Mouse (Mus musculus) brain, embryonic 14.5 days (tissue): ENCODE results near the gene Efhd1.

Source experiments
- CTCF ChIP-seq: fragments of 200-500 bp; IDR thresholded peaks from 2 replicates; pipeline ENCODE4 v1.5.1; 2012; ENCODE audit warnings: inconsistent platforms, mild to moderate bottlenecking, moderate library complexity, borderline replicate concordance; ENCODE audit not compliant: insufficient read depth, insufficient read length; ENCODE audit errors: extremely low read depth
- POLR2A ChIP-seq: fragments of 200-500 bp; IDR thresholded peaks from 2 replicates; pipeline ENCODE4 v1.6.1; 2012; ENCODE audit warnings: mild to moderate bottlenecking, inconsistent platforms, borderline replicate concordance; ENCODE audit not compliant: poor library complexity, insufficient read depth, insufficient read length, severe bottlenecking; ENCODE audit errors: extremely low read depth

GRCm38 (mm10) chr1:87292420-87293190 lies 28.4 kb downstream of the Efhd1 start:
- TF ChIP-seq CTCF (peak; percentile 61; the same call in 1 of the 2 replicates), POLR2A (no peak)
